Mouse (Mus musculus) pancreas, adult 10 weeks (tissue): ENCODE measurements around the gene Tnfrsf19. TPM values are rescaled to one million over a fixed set of nuclear protein-coding genes. Genes with fewer than 3 reads are reported as not detected.

Experiments used
- polyA plus RNA-seq: library from polyadenylated mRNA; stranded (reverse); fragments of 350-450 nt; fragmentation: Illumina TruSeq; extraction: RNeasy Lipid Tissue Mini Kit (QIAGEN cat#74804); gene quantifications from one replicate; pipeline ENCODE4 v1.2.3, GENCODE M21; 2015; ENCODE audit warnings: low read depth, low replicate concordance; ENCODE audit not compliant: insufficient read depth

Tnfrsf19 gene
- polyA plus RNA-seq, result 2.0 TPM

GRCm38 (mm10) chr14:61046091-61046681 lies at the start of gene Tnfrsf19:
Gene Tnfrsf19 (minus strand): TSS chr14:61046490.

Other genes with a start within 250 kb of the Tnfrsf19 start
- 0.54 TPM for gene Sacs, start 92.0 kb upstream of the Tnfrsf19 start, polyA plus RNA-seq
- 0.85 TPM for gene Sgcg, start 212.0 kb upstream of the Tnfrsf19 start, polyA plus RNA-seq